Mouse (Mus musculus): Measurements from ENCODE around the gene Sgsm1.

The Sgsm1 gene

GRCm38 (mm10) chr5:113281557-113281956 is 29.0 kb downstream of the Sgsm1 start:
- DNase-seq (ENCODE audit: low read depth): no peak

DNA sequence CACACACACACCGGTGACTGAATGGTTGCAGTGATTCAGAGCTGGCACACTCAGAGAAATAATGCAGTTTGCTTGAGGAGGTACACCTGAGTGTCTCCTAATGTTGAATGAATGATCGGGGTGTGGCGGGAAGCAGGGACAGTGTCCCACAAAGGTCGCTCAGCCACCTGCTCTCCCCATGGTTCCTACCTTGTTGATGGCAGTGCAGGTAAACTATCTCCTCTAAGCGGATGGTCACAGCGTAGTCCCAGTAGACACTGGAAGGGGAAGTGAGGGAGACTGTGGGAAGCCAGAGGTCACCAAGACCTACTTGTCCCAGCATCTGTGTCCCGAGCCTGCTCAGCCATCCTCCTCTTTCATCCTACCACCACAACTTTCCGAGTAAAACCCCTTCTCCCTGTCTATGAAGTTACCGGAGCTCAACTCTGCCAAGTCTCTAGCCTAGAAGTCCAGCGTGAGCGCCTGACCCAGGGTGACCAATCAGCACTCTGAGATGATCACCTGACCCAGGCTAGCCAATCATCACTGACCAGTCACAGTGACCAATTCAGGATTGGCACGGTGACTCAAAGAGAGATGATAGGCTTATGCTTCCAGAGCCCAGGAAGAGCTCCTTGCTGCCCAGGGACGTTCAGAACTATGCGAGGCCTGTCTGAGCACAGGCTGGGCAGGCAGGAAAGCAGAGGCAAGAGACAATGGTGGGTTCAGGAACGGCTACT is 30.3 kb downstream of the Sgsm1 start:
- DNase-seq (ENCODE audit: low read depth): no peak

- DNase-seq (ENCODE audit: low read depth): no peak
Observed at GRCm38 (mm10) chr5:113275839-113276238, 34.7 kb downstream of the Sgsm1 start.

DNA sequence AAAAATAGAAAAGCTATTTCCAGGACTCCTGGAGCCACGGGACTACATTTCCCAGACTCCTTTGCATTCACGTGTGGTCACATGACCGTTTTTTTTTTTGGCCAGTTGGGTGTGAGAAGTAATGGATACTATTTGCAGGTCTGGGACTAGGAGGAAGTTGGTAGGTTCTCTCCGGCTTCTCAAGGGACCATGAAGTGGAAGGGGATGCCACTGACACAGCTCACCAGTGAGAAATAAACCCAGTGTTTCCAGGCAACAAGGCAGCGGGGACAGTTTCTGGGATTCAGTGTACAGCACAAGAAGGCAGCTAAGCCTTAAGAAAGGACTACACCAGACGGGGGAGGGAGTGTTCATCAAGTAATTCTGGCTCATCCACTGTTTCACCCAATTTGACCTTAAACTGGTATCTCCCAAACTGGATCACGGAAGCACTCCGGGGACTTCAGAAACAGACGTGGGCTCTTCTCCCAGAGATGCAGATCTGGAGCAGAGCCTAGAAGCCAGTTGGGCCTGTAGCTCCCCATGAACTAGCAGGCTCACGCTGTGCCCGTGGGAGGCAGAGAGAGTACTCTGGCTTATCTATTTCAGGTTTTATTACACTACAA is 39.3 kb downstream of the Sgsm1 start:
- no peak for DNase-seq (ENCODE audit: low read depth)

GRCm38 (mm10) chr5:113270043-113270442 is 40.5 kb downstream of the Sgsm1 start:
- DNase-seq (ENCODE audit: low read depth): no peak

GRCm38 (mm10) chr5:113268246-113268645 is 42.3 kb downstream of the Sgsm1 start:
- no peak for DNase-seq (ENCODE audit: low read depth)

DNA sequence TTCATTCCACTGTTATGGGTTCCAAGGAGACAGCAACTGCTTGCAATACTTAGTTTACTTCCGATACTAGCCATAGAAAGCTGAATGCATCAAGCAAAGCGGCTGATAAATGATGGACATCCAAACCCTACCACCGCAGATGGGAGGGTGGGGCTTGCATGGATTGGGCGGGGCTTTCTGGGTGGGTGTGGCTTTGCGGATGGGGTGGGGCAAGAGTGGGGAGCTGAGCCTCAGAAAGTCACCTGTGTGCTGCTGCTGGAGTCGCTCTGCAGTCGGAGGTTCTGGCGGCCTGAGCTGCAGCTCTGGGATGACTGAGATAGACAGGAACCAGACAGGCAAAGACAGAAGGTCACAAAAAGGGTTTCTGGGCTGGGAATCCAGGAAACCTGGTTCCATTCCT is 44.9 kb downstream of the Sgsm1 start:
- DNase-seq (ENCODE audit: low read depth): no peak

- DNase-seq (ENCODE audit: low read depth): no peak
Observed at GRCm38 (mm10) chr5:113250806-113251205, 59.8 kb downstream of the Sgsm1 start.

DNA sequence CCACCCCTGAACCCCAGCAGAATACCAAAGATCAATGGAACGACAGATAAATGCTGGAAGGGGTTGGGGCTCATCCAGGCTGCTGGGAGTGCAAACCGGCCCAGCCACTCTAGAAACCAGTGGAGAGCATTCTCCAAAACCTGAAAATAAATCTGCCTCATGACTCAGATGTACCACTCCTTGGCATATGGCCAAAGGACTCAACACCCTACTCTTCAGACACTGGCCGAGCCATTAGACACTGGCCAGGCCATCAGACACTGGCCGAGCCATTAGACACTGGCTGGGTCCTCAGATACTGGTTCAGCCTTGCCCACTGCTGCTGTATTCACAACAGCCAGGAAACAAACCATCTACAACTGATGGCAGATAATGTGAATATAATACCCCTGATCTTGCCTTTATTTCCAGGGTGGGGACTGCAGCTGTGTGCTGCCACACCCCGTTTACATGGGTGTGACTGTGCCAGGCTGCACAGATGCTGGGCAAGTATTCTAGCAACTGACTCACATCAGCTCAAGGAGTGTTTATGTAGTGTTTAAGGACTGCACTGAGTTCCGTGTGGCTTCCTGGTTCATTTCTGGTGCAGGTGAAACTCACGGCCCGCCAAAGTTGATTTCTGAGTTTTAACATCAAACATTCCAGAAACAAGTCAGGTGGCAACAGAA is 61.2 kb downstream of the Sgsm1 start:
- DNase-seq (ENCODE audit: low read depth): no peak

DNA sequence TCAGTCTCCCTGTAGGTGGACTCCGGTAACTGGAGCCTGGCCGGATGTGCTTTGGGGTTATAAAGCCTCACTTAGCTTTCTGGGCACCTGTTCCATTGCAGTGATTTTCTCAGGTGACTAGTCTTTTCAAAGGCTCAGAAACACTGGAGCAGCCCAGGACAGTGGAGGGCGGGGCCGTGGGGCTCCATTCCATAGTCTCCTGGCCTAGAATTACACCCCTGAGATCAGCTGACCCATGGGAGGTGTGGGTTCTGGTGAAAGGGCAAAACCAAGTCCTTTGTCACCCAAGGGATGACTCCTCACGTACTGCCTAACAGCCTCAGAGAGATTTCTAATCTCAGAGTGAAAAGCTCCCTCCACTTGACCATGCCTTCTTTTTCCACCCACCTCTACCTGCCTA is 80.4 kb downstream of the Sgsm1 start:
- no peak for DNase-seq (ENCODE audit: low read depth)

DNA sequence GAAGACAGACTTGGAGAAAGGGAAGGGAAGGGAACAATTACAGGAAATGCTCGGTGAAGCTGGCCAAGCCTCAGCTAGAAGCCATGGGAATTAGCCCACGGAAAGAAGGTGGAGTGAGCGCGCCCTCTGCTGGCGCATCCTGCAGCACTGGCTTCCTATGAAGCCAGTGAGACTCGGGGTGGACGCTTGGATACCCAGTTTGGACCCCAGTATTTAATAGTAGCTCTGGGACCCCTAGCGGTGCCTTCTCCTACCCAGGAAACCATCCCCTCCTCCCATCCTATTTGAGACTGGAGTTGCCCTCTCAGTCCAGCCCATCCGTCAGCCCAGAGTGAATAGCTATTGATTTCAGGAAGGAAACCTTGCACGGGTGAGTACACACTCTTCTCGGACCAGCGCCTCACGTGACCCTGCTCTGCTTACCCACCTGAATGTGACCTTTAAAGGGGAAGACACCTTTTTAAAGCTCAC is 83.9 kb downstream of the Sgsm1 start, which contains the start of gene Tmem211:
Gene Tmem211 (plus strand): TSS at position 278 of the 471 bp plus-strand sequence.
- DNase-seq (ENCODE audit: low read depth): peak; percentile 80

DNA sequence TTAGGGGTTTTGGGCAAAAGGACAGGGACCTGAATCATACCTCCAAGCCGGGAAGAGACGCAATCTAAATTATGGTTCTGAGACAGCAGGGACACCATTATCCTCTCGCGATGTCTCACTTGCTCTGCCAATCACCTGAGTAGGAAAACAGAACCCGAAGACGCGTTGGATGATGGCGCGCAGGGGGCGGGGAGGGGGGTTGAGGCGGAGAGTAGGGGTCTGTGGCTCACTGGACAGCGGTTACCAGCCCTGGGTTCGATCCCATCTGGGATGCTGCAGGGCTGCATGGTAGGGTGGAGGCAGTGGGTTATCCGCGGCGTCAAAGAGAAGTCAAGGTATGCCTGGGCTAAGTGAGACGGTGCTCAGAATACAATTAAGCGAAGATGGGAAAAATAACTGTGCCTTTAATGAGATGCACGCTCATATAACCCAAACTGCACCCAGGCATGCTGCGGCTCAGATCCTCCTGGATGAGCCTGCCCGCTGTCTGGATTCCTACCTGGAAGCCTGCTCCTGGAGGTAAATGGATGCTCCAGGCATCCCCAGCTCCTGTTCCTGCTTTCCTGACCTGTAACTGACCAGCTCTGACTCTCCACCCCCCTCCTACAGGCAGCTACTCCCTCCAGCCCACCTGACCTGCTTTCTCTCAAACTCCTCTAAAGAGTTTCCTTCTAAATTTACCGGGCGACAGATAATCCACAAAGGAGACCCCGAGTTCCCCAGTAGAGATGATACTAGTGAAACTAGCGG is 84.7 kb downstream of the Sgsm1 start:
- DNase-seq (ENCODE audit: low read depth): no peak

DNA sequence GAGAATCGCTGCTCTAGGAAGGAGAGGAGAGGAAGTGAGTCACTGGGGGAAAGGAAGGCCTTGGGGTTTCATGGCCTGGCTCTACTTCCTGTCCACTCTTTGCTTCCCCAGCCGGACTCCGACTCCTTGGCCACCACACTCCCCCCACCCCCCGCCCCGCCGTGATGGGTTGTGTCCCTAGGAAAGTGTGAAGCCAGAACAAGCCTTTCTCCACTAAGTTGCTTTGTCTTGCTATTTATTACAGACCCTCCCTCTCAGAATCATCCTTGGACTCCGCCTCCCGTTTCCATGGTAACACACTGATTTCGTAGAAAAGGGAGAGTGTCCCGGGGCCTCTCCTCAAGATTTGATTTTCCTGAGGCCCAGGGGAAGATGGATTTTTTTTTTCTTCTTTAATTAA is 85.3 kb downstream of the Sgsm1 start:
- DNase-seq (ENCODE audit: low read depth): peak; percentile 79

GRCm38 (mm10) chr5:113223888-113224287 is 86.7 kb downstream of the Sgsm1 start:
- no peak for DNase-seq (ENCODE audit: low read depth)

GRCm38 (mm10) chr5:113221147-113221865 is 89.3 kb downstream of the Sgsm1 start, which contains the start of gene 2900026A02Rik:
Gene 2900026A02Rik (minus strand): TSS chr5:113221236.
- peak; percentile 73 for DNase-seq (ENCODE audit: low read depth)

DNA sequence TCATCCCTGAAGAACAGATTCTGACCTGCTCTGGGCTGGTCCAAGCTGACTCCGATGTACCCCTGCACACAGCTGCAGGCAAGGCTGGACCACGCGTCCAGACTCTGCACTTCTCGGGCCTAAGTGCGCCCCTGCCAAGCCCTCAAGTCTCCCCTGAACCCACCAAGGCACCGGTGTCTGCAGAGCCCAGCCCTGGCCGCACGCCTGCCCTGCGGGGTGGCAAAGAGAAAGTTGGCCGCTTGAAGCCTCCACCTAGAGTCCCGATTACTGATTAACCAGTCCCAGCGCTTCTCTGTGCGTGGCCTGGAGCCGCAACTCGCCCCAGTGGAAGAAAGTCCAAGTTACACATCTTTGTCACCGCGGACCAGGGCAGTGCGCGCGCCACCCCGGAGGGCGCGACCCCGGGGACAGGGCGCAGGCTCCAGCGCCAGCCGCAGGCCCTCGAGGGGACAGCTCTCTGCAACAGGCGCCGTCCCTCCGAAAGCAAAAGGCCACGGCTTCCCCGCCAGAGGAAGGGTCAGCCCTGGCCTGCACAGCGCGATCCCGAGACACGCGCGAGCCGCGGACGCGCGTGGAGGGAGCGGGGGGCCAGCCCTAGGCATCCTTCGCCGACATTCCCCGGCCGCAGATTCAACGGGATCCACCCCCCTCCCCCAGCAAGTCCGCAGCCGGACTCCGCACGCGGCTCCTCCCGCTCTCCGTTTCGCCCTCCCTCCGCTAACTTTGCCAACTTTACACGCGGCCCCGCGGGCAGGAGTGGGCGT is 90.0 kb downstream of the Sgsm1 start:
- DNase-seq (ENCODE audit: low read depth): peak; percentile 51

DNA sequence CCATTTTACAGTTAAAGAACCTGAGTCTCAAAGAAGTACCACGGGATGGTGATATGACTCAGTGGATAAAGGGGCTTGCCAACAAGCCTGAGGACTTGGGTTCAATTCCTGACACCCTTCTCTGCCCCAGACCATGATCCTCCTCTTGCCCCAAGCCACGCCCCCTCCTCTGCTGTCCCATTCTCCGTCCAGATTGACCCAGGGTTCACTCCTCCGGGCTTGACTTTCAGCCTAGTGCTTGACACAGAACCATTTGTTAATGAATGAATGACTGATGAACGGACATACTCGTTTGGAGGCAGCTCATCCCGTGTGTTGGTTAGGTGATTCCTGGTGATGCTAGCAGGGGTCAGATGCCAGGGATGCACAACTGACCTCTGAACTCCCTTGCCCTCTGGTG is 90.7 kb downstream of the Sgsm1 start:
- DNase-seq (ENCODE audit: low read depth): no peak

GRCm38 (mm10) chr5:113219450-113219849 is 91.1 kb downstream of the Sgsm1 start:
- no peak for DNase-seq (ENCODE audit: low read depth)

DNA sequence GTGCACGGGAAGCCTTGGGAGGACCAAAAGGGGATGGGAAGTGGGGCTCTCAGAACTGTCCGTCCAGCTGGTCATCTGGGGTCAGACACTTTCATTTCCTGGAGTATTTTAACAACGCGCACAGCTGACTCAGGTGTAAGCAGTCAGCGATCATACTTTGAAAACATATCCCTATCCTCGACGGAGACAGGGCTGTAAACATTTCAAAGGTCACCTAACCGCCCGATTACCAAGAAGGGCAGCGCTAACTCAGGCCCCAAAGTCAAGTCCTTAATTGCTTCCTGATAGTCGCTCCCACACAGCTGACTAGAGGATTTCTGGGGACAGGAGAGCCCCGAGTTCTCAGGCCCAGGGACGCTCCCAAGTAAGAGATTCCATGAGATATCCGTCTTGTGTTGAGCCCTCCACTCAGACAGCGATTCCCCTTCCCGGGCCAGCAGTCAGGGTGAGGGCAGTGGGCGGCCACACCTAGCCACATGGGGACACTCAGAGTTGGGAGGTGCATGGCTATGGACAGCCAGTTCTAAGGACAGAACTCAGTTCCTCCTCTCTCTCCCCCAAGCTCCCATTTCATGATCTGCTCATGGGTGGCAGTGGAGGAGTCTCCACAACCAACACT is 91.9 kb downstream of the Sgsm1 start:
- DNase-seq (ENCODE audit: low read depth): no peak

- no peak for DNase-seq (ENCODE audit: low read depth)
Observed at GRCm38 (mm10) chr5:113217076-113217475, 93.5 kb downstream of the Sgsm1 start.

All from 416B (cell line).